In genomic region chr8:20030131-20030530, GRCm38 (mm10) we compare ENCODE assay signal across 7 mouse cellular contexts.
DNase-seq lines count a peak whose midpoint lies in the region.

No protein-coding gene starts in this region.

- DNase-seq in A20 (ENCODE audit: low read depth, low spot score) (peak; percentile 2), NIH3T3 (ENCODE audit: low read depth) (peak; percentile 1)
- DNase-seq in heart, adult 11 months, result peak; percentile 89
- DNase-seq in kidney, postnatal 10 days, result peak; percentile 19
- peak; percentile 16 to 32 for DNase-seq in kidney, postnatal 4 days
- DNase-seq in testis, postnatal 10 days (ENCODE audit: low spot score), result peak; percentile 58
- peak; percentile 29 to 78 for DNase-seq in urinary bladder, postnatal 4 days (ENCODE audit: low spot score in 2 of 2)

Comparison
In these comparisons a context has a peak if more than half of its experiments do, and no peak if none do; other contexts are left out.
1. Peak in every context shown above with its lines: DNase-seq.
2. DNase-seq: peak in every context shown above with its lines; median percentile 89 in heart, adult 11 months; 58 in testis, postnatal 10 days; 54 in urinary bladder, postnatal 4 days; 24 in kidney, postnatal 4 days; 19 in kidney, postnatal 10 days; 2 in A20; 1 in NIH3T3.